ENCODE assay signal across 22 mouse cellular contexts in the genomic region with DNA sequence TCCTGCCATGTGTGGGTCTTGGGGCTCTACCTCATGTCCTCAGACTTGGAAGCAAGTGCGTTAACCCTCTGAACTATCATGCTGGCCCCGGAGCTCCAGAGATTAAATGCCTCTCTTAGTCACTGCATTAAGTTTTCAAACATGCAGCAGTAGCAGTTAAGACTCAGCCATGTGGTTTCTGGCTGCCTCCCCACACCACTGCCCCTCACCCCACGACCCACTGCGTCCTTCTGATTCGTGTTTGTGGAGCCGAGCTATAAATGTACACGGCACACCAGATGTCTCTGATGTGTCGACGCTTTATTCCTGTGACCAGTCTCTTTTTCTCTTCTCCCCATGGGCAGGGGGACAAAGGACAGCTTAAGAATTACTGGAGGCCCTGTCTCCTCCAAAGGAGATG. TPM values are rescaled to one million over a fixed set of nuclear protein-coding genes. Genes with fewer than 3 reads are reported as not detected.
DNase-seq lines count a peak whose midpoint lies in the region; ATAC-seq lines count a peak whose summit lies in the region.
"Had no signal": no experiment of that assay in that cellular context is flagged by ENCODE, and none has a peak within 500 bp of the region (broad histone marks: within the 10 kb centered on the region; RNA-seq: fewer than 3 reads in every experiment).

No protein-coding gene starts in this region.

- H3K27ac ChIP-seq in heart, embryonic 10.5 days: peak overlapping the region; percentile 75; the same call in 1 of the 2 replicates
- 0 out of 2 replicates have a peak overlapping the region, but pooled peaks have one; percentile 12 for H3K27ac ChIP-seq in limb, embryonic 12.5 days
- H3K27ac ChIP-seq in limb, embryonic 10.5 days: no peak overlapping the region
- peak overlapping the region; percentile 28; the same call in 1 of the 2 replicates for H3K27ac ChIP-seq in limb, embryonic 13.5 days
- H3K27ac ChIP-seq: hindbrain, embryonic 14.5 days had no signal

- ATAC-seq in limb, embryonic 12.5 days (ENCODE audit: insufficient number of reproducible peaks, insufficient read depth, low FRiP score, low TSS enrichment, low read depth): no peak
- ATAC-seq in limb, embryonic 13.5 days (ENCODE audit: low FRiP score, low read depth): no peak
- ATAC-seq: forebrain, postnatal 0 days; intestine, postnatal 0 days; liver, postnatal 0 days had no signal

- H3K27me3 ChIP-seq in heart, embryonic 10.5 days (ENCODE audit: insufficient read depth, poor library complexity, severe bottlenecking): peaks cover 9% of the 10 kb centered on the region; the same call in 1 of the 2 replicates
- peaks cover under 1% of the 10 kb centered on the region; the same call in 1 of the 2 replicates for H3K27me3 ChIP-seq in limb, embryonic 12.5 days
- 0 out of 2 replicates have a peak, but pooled peaks cover 4% of the 10 kb centered on the region for H3K27me3 ChIP-seq in limb, embryonic 10.5 days (ENCODE audit: low read depth, poor library complexity, severe bottlenecking)
- H3K27me3 ChIP-seq in limb, embryonic 13.5 days: peaks cover 5% of the 10 kb centered on the region; the same call in 1 of the 2 replicates

- DNase-seq in heart, embryonic 10.5 days (ENCODE audit: low spot score): no peak
- DNase-seq in heart, postnatal 4 days: no peak
- no peak for DNase-seq in limb, embryonic 10.5 days (ENCODE audit: low spot score)
- DNase-seq in 3T3-L1 (ENCODE audit: low read depth, low spot score): peak; percentile 55
- no peak for DNase-seq in thymus, postnatal 10 days (ENCODE audit: low spot score in 2 of 2)
- DNase-seq in thymus, postnatal 4 days: no peak
- DNase-seq: adrenal gland, postnatal 36 days; cerebellum, postnatal 25 days; forebrain, postnatal 0 days; gastrocnemius, postnatal 25 days; kidney, postnatal 4 days; layer of hippocampus, postnatal 36 days; left cerebral cortex, postnatal 4 days; liver, postnatal 0 days; spleen, adult 18-20 months had no signal

- no peak overlapping the region for H3K9ac ChIP-seq in limb, embryonic 12.5 days (replicated peaks)
- no peak overlapping the region for H3K9ac ChIP-seq in limb, embryonic 13.5 days
- H3K9ac ChIP-seq: forebrain, postnatal 0 days; hindbrain, embryonic 14.5 days; liver, postnatal 0 days had no signal

- H3K4me3 ChIP-seq in heart, embryonic 10.5 days: peak overlapping the region; percentile 38
- no peak overlapping the region for H3K4me3 ChIP-seq in limb, embryonic 12.5 days (replicated peaks)
- no peak overlapping the region for H3K4me3 ChIP-seq in limb, embryonic 10.5 days
- no peak overlapping the region for H3K4me3 ChIP-seq in limb, embryonic 13.5 days

- peaks cover 8% of the 10 kb centered on the region for H3K4me1 ChIP-seq in heart, embryonic 10.5 days
- peaks cover 7% of the 10 kb centered on the region; the same call in 1 of the 2 replicates for H3K4me1 ChIP-seq in limb, embryonic 12.5 days (replicated peaks)
- H3K4me1 ChIP-seq in limb, embryonic 10.5 days: peaks cover 10% of the 10 kb centered on the region
- H3K4me1 ChIP-seq in limb, embryonic 13.5 days: 0 out of 2 replicates have a peak, but pooled peaks cover 16% of the 10 kb centered on the region

- no peaks in the 10 kb centered on the region for H3K9me3 ChIP-seq in heart, embryonic 10.5 days
- no peaks in the 10 kb centered on the region for H3K9me3 ChIP-seq in limb, embryonic 12.5 days
- no peaks in the 10 kb centered on the region for H3K9me3 ChIP-seq in limb, embryonic 10.5 days (replicated peaks)
- H3K9me3 ChIP-seq in limb, embryonic 13.5 days: no peaks in the 10 kb centered on the region
- H3K9me3 ChIP-seq: G1E had no signal

- WGBS in heart, embryonic 10.5 days: 20% methylated on average over 9 of the region's 9 CpGs
- WGBS in limb, embryonic 12.5 days: 28% methylated on average over 9 of the region's 9 CpGs
- WGBS in limb, embryonic 10.5 days: 56% methylated on average over 9 of the region's 9 CpGs
- WGBS in limb, embryonic 13.5 days: 22% methylated on average over 9 of the region's 9 CpGs

- H3K36me3 ChIP-seq in heart, embryonic 10.5 days: no peaks in the 10 kb centered on the region
- no peaks in the 10 kb centered on the region for H3K36me3 ChIP-seq in limb, embryonic 12.5 days
- H3K36me3 ChIP-seq in limb, embryonic 10.5 days: no peaks in the 10 kb centered on the region
- no peaks in the 10 kb centered on the region for H3K36me3 ChIP-seq in limb, embryonic 13.5 days
- H3K36me3 ChIP-seq: G1E had no signal

- H3K4me2 ChIP-seq in limb, embryonic 12.5 days: no peak overlapping the region
- H3K4me2 ChIP-seq in limb, embryonic 13.5 days (replicated peaks): peak overlapping the region; percentile 16; the same call in 1 of the 2 replicates
- H3K4me2 ChIP-seq: hindbrain, embryonic 14.5 days had no signal

RNA-seq across cellular contexts. Expression of a gene that starts 16.3 kb away (rescaled TPM):
- 0.24 and 0.46 TPM in 2 replicates for polyA plus RNA-seq in heart, embryonic 10.5 days (2016; fragmentation: Nextera tagmentation; extraction: Ambion mirVana)
- total RNA-seq in heart, postnatal 4 days (2021): under 1 TPM; 0.09 to 0.12 TPM
- polyA plus RNA-seq in limb, embryonic 12.5 days (2016; fragmentation: Nextera tagmentation; extraction: Ambion mirVana): 0.08 TPM in 1 of 2 replicates, not detected in the other
- polyA plus RNA-seq in limb, embryonic 10.5 days (2016; fragmentation: Nextera tagmentation; extraction: Ambion mirVana): not detected in 2 replicates
- 0.09 and 0.25 TPM in 2 replicates for polyA plus RNA-seq in limb, embryonic 13.5 days (2015; fragmentation: Nextera tagmentation; extraction: Ambion mirVana)
- total RNA-seq: adrenal gland, postnatal 36 days; gastrocnemius, postnatal 25 days had no signal
- polyA plus RNA-seq: embryonic facial prominence, embryonic 11.5 days; G1E; liver, postnatal 0 days; neural tube, embryonic 11.5 days had no signal

RNA-seq across cellular contexts. Expression of a gene that starts 55.5 kb away (rescaled TPM):
- polyA plus RNA-seq in heart, embryonic 10.5 days (2016; fragmentation: Nextera tagmentation; extraction: Ambion mirVana): 1.1 and 1.2 TPM in 2 replicates
- 1 to 10 TPM; 3.8 to 5.0 TPM for total RNA-seq in heart, postnatal 4 days (2021)
- polyA plus RNA-seq in limb, embryonic 12.5 days (2016; fragmentation: Nextera tagmentation; extraction: Ambion mirVana): 0.08 TPM in 1 of 2 replicates, not detected in the other
- polyA plus RNA-seq in limb, embryonic 10.5 days (2016; fragmentation: Nextera tagmentation; extraction: Ambion mirVana): 0.15 TPM in 1 of 2 replicates, not detected in the other
- polyA plus RNA-seq in limb, embryonic 13.5 days (2015; fragmentation: Nextera tagmentation; extraction: Ambion mirVana): 0.08 and 0.09 TPM in 2 replicates
- total RNA-seq: adrenal gland, postnatal 36 days; gastrocnemius, postnatal 25 days had no signal
- polyA plus RNA-seq: embryonic facial prominence, embryonic 11.5 days; G1E; intestine, postnatal 0 days; neural tube, embryonic 11.5 days had no signal
